Mouse (Mus musculus): ENCODE data around the gene Plpp1. TPM values are rescaled to one million over a fixed set of nuclear protein-coding genes. Genes with fewer than 3 reads are reported as not detected.

Gene Plpp1
- polyA plus RNA-seq, 1 experiment, result 61.6 TPM

- Histone ChIP-seq H3K27me3 (ENCODE audit: control insufficient read depth, insufficient read depth, low read length) (no peaks in the 10 kb centered on the region), H3K27ac (ENCODE audit: insufficient read depth, low read length) (no peak overlapping the region), H3K36me3 (ENCODE audit: control insufficient read depth, insufficient read depth, low read length) (no peaks in the 10 kb centered on the region), H3K4me3 (ENCODE audit: extremely low read depth, insufficient read depth, insufficient read length) (no peak overlapping the region), H3K4me1 (ENCODE audit: control insufficient read depth, insufficient read depth, insufficient read length) (no peaks in the 10 kb centered on the region)
- TF ChIP-seq CTCF (IDR thresholded peaks at IDR 0.05; ENCODE audit: extremely low read depth, insufficient read depth, insufficient read length, insufficient replicate concordance) (no peak), POLR2A (IDR thresholded peaks at IDR 0.05; ENCODE audit: low read depth, low read length) (no peak)
- 85% methylated on average over 5 of the region's 5 CpGs for WGBS
- DNase-seq (ENCODE audit: low read depth in 1 of 2, low spot score in 2 of 2), result no peak
These were observed 9.8 kb upstream of the Plpp1 start for GRCm38 (mm10) chr13:112790774-112791173.

GRCm38 (mm10) chr13:112791906-112792305 is 8.7 kb upstream of the Plpp1 start:
- no peaks in the 10 kb centered on the region for H3K27me3 ChIP-seq (ENCODE audit: control insufficient read depth, insufficient read depth, low read length)
- no peak overlapping the region for H3K27ac ChIP-seq (ENCODE audit: insufficient read depth, low read length)
- no peak for TF ChIP-seq CTCF (IDR thresholded peaks at IDR 0.05; ENCODE audit: extremely low read depth, insufficient read depth, insufficient read length, insufficient replicate concordance)
- no peak for TF ChIP-seq POLR2A (IDR thresholded peaks at IDR 0.05; ENCODE audit: low read depth, low read length)
- H3K4me3 ChIP-seq (ENCODE audit: extremely low read depth, insufficient read depth, insufficient read length), result no peak overlapping the region
- H3K36me3 ChIP-seq (ENCODE audit: control insufficient read depth, insufficient read depth, low read length), result no peaks in the 10 kb centered on the region
- 79% methylated on average over 5 of the region's 5 CpGs for WGBS
- no peaks in the 10 kb centered on the region for H3K4me1 ChIP-seq (ENCODE audit: control insufficient read depth, insufficient read depth, insufficient read length)
- DNase-seq (ENCODE audit: low read depth in 1 of 2, low spot score in 2 of 2), result no peak

- no peak overlapping the region for H3K27ac ChIP-seq (ENCODE audit: insufficient read depth, low read length)
- H3K4me3 ChIP-seq (ENCODE audit: extremely low read depth, insufficient read depth, insufficient read length), result no peak overlapping the region
- WGBS, result 93% methylated on average over 9 of the region's 9 CpGs
- H3K4me1 ChIP-seq (ENCODE audit: control insufficient read depth, insufficient read depth, insufficient read length), result peaks cover 2% of the 10 kb centered on the region; the same call in 1 of the 2 replicates
- no peaks in the 10 kb centered on the region for H3K36me3 ChIP-seq (ENCODE audit: control insufficient read depth, insufficient read depth, low read length)
- H3K27me3 ChIP-seq (ENCODE audit: control insufficient read depth, insufficient read depth, low read length), result no peaks in the 10 kb centered on the region
- DNase-seq (ENCODE audit: low read depth in 1 of 2, low spot score in 2 of 2), result no peak
- TF ChIP-seq POLR2A (IDR thresholded peaks at IDR 0.05; ENCODE audit: low read depth, low read length) (no peak), CTCF (IDR thresholded peaks at IDR 0.05; ENCODE audit: extremely low read depth, insufficient read depth, insufficient read length, insufficient replicate concordance) (no peak)
These were observed 2.2 kb upstream of the Plpp1 start for GRCm38 (mm10) chr13:112798243-112798952.

GRCm38 (mm10) chr13:112798953-112799305 is 1.7 kb upstream of the Plpp1 start:
- DNase-seq (ENCODE audit: low read depth in 1 of 2, low spot score in 2 of 2), result no peak
- TF ChIP-seq POLR2A (IDR thresholded peaks at IDR 0.05; ENCODE audit: low read depth, low read length), result no peak
- no peak for TF ChIP-seq CTCF (IDR thresholded peaks at IDR 0.05; ENCODE audit: extremely low read depth, insufficient read depth, insufficient read length, insufficient replicate concordance)
- Histone ChIP-seq H3K36me3 (ENCODE audit: control insufficient read depth, insufficient read depth, low read length) (no peaks in the 10 kb centered on the region), H3K4me3 (ENCODE audit: extremely low read depth, insufficient read depth, insufficient read length) (no peak overlapping the region), H3K4me1 (ENCODE audit: control insufficient read depth, insufficient read depth, insufficient read length) (peaks cover 2% of the 10 kb centered on the region; the same call in 1 of the 2 replicates), H3K27ac (ENCODE audit: insufficient read depth, low read length) (no peak overlapping the region), H3K27me3 (ENCODE audit: control insufficient read depth, insufficient read depth, low read length) (no peaks in the 10 kb centered on the region)
- WGBS, result 94% methylated on average over 9 of the region's 9 CpGs

- 41% methylated on average over 8 of the region's 8 CpGs for WGBS
- Histone ChIP-seq H3K4me1 (ENCODE audit: control insufficient read depth, insufficient read depth, insufficient read length) (peaks cover 2% of the 10 kb centered on the region; the same call in 1 of the 2 replicates), H3K27me3 (ENCODE audit: control insufficient read depth, insufficient read depth, low read length) (no peaks in the 10 kb centered on the region), H3K4me3 (ENCODE audit: extremely low read depth, insufficient read depth, insufficient read length) (no peak overlapping the region), H3K27ac (ENCODE audit: insufficient read depth, low read length) (no peak overlapping the region), H3K36me3 (ENCODE audit: control insufficient read depth, insufficient read depth, low read length) (no peaks in the 10 kb centered on the region)
- TF ChIP-seq CTCF (IDR thresholded peaks at IDR 0.05; ENCODE audit: extremely low read depth, insufficient read depth, insufficient read length, insufficient replicate concordance) (no peak), POLR2A (IDR thresholded peaks at IDR 0.05; ENCODE audit: low read depth, low read length) (no peak)
- no peak for DNase-seq (ENCODE audit: low read depth in 1 of 2, low spot score in 2 of 2)
These were observed 811 bp upstream of the Plpp1 start for GRCm38 (mm10) chr13:112799721-112800241.

- Histone ChIP-seq H3K4me3 (ENCODE audit: extremely low read depth, insufficient read depth, insufficient read length) (peak overlapping the region; percentile 68), H3K36me3 (ENCODE audit: control insufficient read depth, insufficient read depth, low read length) (no peaks in the 10 kb centered on the region), H3K27me3 (ENCODE audit: control insufficient read depth, insufficient read depth, low read length) (no peaks in the 10 kb centered on the region), H3K27ac (ENCODE audit: insufficient read depth, low read length) (peak overlapping the region; percentile 54), H3K4me1 (ENCODE audit: control insufficient read depth, insufficient read depth, insufficient read length) (peaks cover 2% of the 10 kb centered on the region; the same call in 1 of the 2 replicates)
- 3% methylated on average over 23 of the region's 23 CpGs for WGBS
- TF ChIP-seq CTCF (IDR thresholded peaks at IDR 0.05; ENCODE audit: extremely low read depth, insufficient read depth, insufficient read length, insufficient replicate concordance) (no peak), POLR2A (IDR thresholded peaks at IDR 0.05; ENCODE audit: low read depth, low read length) (no peak)
- DNase-seq (ENCODE audit: low read depth in 1 of 2, low spot score in 2 of 2), result no peak
These were observed 901 bp downstream of the Plpp1 start for GRCm38 (mm10) chr13:112801381-112802004.

Measured in spleen, adult 2 months (tissue).